Mouse (Mus musculus): ENCODE data around the gene Ccdc106. TPM values are rescaled to one million over a fixed set of nuclear protein-coding genes. Genes with fewer than 3 reads are reported as not detected.
A peak's percentile ranks its signal among the peaks of the same experiment; 100 is the strongest.
"Not testable (repeated sequence)": the region's sequence is repeated elsewhere in the genome, so short reads cannot be mapped to it uniquely, and the experiment has no call there.

Ccdc106 gene
- under 1 TPM; 0.26 to 0.32 TPM for total RNA-seq (2021)

DNA sequence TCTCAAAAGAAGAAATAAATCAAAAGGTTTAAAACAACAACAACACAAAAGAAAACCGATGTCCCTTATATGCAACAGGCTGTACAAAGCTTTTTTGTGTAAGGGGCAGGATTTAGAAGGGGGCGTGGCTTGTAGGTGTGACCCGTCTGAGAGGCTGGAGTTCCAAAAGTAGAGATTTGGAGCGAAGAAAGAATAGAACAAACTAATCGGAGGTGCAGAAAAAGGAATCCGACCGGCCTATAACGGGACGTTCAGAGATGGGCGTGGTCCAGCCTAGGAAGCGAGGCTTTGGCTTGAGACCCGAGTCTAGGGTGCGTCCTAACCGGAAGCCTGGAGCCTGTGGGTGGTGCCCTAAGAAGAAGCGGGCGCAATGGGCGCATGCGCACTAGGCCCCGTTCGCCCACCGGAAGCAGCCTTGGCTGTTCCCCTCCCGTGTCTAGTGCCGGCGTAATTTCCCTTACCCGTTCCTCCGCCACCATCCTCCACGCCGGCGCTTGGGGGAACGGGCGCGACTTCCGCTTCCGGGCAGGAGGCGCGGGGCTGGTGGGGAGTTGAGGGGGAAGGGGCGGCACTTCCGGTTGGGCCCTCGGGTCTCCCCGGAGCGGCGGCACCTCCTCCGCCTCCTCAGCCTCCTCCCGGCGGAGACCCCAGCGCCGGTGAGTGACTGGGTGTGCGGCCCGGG, at the start of gene Ccdc106, which contains the start of gene Zfp865:
Gene Ccdc106, plus strand, starts transcription at position 554 of the 682 bp plus-strand sequence.
Gene Zfp865, plus strand, starts transcription at position 377 of the 682 bp plus-strand sequence.
- intact Hi-C loops (cut with DNase I), result loop anchor here (2.0 to 10.0 kb wide), 2 partner anchors 17 to 1265 kb away; partner anchors contain the start of gene Zfp667

GRCm38 (mm10) chr7:4971068-4971467, 49.3 kb upstream of the Ccdc106 start, which contains the start of gene Sbk3:
Gene Sbk3, minus strand, starts transcription at chr7:4971168.
- intact Hi-C loops (cut with DNase I), result no loop called here
- DNase-seq, result no peak

More for the DNA sequence above, at the start of gene Ccdc106, which contains the start of gene Zfp865:
- DNase-seq, result peak; percentile 99

GRCm38 (mm10) chr7:4971710-4972109, 48.6 kb upstream of the Ccdc106 start:
- peak; percentile 46 to 55 for DNase-seq
- intact Hi-C loops (cut with DNase I), result no loop called here

DNA sequence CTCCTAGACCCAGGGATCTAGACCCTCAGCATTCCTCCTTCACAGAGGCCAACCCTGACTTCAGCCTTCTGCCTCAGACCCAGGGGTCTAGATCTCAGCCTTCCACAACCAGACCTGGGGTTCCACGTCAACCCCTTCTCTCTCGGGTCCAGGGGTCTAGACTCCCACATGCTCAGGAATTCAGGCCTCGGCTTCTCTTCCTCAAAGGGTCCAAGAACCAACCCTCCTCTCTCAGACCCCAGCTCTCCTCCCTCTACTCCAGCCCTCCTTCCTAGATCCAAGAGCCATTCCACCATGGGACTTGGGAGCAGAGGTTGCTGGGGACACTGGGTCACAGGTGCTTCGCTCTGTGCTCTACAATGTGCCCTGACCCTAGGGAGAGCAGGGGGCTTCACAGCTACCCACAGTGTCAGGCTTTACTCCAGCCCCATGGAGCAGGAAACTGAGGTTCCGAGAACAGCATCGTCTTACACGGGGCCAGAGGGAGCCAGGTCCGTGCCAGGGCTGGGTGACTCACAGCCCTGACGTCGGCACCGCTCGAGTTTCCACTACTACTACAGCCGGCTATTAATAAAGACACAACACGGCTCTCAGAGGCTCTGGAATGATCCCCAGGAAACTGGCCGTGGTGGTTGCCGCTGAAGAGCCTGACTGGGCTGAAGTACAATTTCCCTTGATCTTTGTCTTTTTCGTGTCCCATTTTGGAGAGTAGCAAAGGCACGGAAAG, 47.9 kb upstream of the Ccdc106 start:
- peak; percentile 83 to 86 for DNase-seq
- intact Hi-C loops (cut with DNase I), result no loop called here

DNA sequence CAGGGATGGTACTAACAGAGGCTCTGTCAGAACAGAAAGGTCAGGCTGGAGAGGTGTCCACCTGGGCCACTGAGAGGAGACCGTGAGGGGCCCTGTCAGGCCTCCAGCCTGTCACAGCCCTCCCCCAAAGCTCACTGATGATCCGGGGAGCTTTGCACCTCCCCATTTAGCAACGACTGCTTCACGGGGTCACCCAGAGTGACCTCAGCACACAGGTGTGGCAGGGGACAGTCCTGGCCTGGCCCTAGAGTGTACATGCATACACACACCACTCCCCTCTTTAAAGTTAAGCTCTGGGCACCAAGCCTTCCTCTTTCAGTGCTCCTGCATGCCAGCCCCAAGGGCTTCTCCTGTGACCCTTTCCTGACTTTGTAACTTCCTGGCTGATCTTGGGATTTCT, 44.9 kb upstream of the Ccdc106 start:
- intact Hi-C loops (cut with DNase I), result no loop called here
- DNase-seq, result no peak

- intact Hi-C loops (cut with DNase I), result no loop called here
- no peak for DNase-seq
These were observed 43.5 kb upstream of the Ccdc106 start for GRCm38 (mm10) chr7:4976832-4977231.

GRCm38 (mm10) chr7:4988250-4988649, 32.1 kb upstream of the Ccdc106 start:
- intact Hi-C loops (cut with DNase I), result no loop called here
- no peak for DNase-seq

GRCm38 (mm10) chr7:4993347-4993998, 26.9 kb upstream of the Ccdc106 start:
- intact Hi-C loops (cut with DNase I), result no loop called here

GRCm38 (mm10) chr7:4993999-4994788, 26.2 kb upstream of the Ccdc106 start:
- no peak for DNase-seq

More at GRCm38 (mm10) chr7:4993347-4993998, 26.9 kb upstream of the Ccdc106 start:
- DNase-seq, result no peak

GRCm38 (mm10) chr7:4995268-4996002, 24.9 kb upstream of the Ccdc106 start:
- intact Hi-C loops (cut with DNase I), result loop anchor here (2.0 kb wide), 2 partner anchors 15 to 55 kb away; partner anchors contain the start of gene Zfp580
- DNase-seq, result no peak

More at GRCm38 (mm10) chr7:4993999-4994788, 26.2 kb upstream of the Ccdc106 start:
- intact Hi-C loops (cut with DNase I), result no loop called here

DNA sequence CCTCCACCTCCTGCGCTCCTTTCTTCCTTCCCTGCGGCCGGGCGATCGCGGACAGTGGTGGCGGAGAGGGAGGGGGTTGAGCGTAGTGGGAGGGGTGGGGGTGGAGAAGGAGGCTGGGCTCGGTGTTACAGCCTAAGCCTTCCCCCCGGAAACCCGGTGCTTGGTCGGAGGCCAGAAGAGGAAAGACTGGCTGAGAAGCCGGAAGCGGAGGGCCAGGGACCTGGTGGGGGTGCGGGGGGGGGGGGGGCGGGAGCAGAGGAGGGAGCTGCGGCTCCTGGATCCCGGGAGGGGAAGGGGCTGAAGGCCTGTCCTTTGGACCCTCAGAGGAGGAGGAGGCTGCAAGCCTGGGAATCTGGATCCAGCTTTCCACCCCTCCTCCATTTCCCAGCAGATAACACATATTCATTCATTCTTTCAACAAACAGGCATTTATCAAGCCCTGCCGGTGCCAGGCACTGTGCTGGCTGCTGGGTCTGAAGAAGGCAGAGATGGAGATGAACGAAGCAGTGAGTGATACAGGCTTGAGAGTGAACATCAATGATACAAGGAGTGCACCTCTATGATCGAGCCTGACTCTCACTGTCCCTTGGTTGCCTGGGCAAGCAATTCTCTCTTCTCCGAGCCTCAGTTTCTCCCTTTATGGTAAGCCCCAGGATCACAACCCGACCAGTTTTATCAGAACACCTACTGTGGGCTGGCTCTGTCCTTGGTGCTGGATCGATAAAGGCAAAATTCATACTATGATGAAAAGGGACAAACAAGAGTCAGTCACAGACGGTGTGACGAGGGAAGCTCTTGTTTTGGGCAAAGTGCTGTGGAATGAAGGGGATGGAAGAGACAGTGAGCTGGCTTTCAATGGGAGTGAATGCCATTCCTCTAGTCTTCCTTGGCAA, 24.1 kb upstream of the Ccdc106 start, which contains the start of gene Zfp579:
Gene Zfp579, minus strand, starts transcription at position 156 of the 893 bp plus-strand sequence.
- peak; percentile 94 to 97 for DNase-seq

DNA sequence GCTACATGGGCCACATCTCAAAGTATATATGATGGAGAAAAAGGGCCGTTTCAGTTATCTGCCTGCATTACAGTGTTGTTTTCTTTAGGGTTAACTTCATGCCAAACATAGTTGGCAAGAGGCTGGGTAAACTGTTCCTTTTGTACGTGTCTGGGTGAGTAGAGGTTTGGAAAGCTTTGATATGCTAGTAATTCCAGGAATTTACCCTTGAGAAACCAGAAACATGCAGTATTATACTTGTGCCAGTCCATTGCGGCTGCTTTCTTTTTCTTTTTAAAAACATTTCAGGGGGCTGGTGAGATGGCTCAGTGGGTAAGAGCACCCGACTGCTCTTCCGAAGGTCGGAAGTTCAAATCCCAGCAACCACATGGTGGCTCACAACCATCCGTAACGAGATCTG, 23.4 kb upstream of the Ccdc106 start:
- no peak for DNase-seq
- intact Hi-C loops (cut with DNase I), result loop anchor here (2.0 kb wide), 2 partner anchors 14 to 54 kb away; partner anchors contain the start of gene Zfp580

More for the DNA sequence above, 24.1 kb upstream of the Ccdc106 start, which contains the start of gene Zfp579:
- intact Hi-C loops (cut with DNase I), result loop anchor here (2.0 kb wide), 2 partner anchors 15 to 55 kb away; partner anchors contain the start of gene Zfp580

DNA sequence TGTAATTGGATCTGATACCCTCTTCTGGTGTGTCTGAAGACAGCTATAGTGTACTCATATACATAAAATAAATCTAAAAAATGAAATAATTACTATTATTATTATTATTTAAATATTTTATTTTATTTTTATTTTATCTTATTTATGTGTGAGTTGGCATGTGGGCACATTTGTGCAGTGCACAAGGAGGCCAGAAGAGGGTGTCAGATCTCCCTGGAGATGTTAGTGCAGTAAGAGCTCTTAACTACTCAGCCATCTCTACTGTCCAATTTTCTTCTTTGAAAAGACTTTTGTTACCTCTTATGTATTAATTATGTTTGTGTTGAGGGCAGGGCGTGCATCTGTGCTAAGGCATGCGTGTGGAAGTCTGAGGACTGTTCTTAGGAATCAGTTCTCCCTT, 20.5 kb upstream of the Ccdc106 start:
- DNase-seq, result no peak
- intact Hi-C loops (cut with DNase I), result no loop called here

- intact Hi-C loops (cut with DNase I); DNase-seq: not testable (repeated sequence)
These were observed 17.5 kb upstream of the Ccdc106 start for GRCm38 (mm10) chr7:5002876-5003275.

GRCm38 (mm10) chr7:5008229-5008628, 12.1 kb upstream of the Ccdc106 start:
- intact Hi-C loops (cut with DNase I), result no loop called here

GRCm38 (mm10) chr7:5012681-5013513, 7.5 kb upstream of the Ccdc106 start:
- DNase-seq, result no peak
- intact Hi-C loops (cut with DNase I), result loop anchor here (5.0 to 10.0 kb wide), 2 partner anchors 201 to 1272 kb away; partner anchors contain the start of genes Ube2s and Zfp667

More at GRCm38 (mm10) chr7:5008229-5008628, 12.1 kb upstream of the Ccdc106 start:
- DNase-seq, result no peak

Measured in heart, postnatal 10 days (tissue).